Mouse (Mus musculus): Measurements from ENCODE around the gene Rbfox3.

GRCm38 (mm10) chr11:118921852-118922251, 10.5 kb upstream of the Rbfox3 start:
- TF ChIP-seq CTCF (IDR thresholded peaks at IDR 0.05; ENCODE audit: extremely low read depth, insufficient read length, insufficient replicate concordance, low read depth, low read length) (no peak), POLR2A (IDR thresholded peaks at IDR 0.05; ENCODE audit: low read depth, low read length) (no peak)

Data from small intestine, adult 2 months (tissue).